Mouse (Mus musculus): ENCODE results near the gene Pus3. TPM values are rescaled to one million over a fixed set of nuclear protein-coding genes. Genes with fewer than 3 reads are reported as not detected.

The Pus3 gene
- polyA plus RNA-seq (2012; ENCODE audit: insufficient read depth, insufficient read length, low replicate concordance, missing spikeins) = not detected in 2 replicates

GRCm38 (mm10) chr9:35558257-35559008, at the start of gene Pus3, which contains the start of gene Ddx25:
Gene Pus3 (plus strand): TSS chr9:35558595.
Gene Ddx25 (minus strand): TSS chr9:35558528.
- H3K4me3 ChIP-seq (ENCODE audit: insufficient read depth, low read depth, low read length) = peak within 1 kb of the TSS; percentile 93
- TF ChIP-seq CTCF (IDR thresholded peaks at IDR 0.05; ENCODE audit: insufficient read depth, low read depth, low read length) (no peak), POLR2A (IDR thresholded peaks at IDR 0.05; ENCODE audit: insufficient read depth, low read depth, low read length) (peak; percentile 74)
- no peaks in the 10 kb centered on the region for H3K4me1 ChIP-seq (ENCODE audit: control insufficient read depth, insufficient read depth, low read length)
- WGBS = under 1% methylated on average over 58 of the region's 59 CpGs
- H3K27ac ChIP-seq (ENCODE audit: insufficient read depth, low read depth, low read length) = peak within 1 kb of the TSS; percentile 47; the same call in 1 of the 2 replicates

- no peaks in the 10 kb centered on the region for H3K4me1 ChIP-seq (ENCODE audit: control insufficient read depth, insufficient read depth, low read length)
- WGBS = 82% methylated on average over 4 of the region's 4 CpGs
- no peak overlapping the region for H3K4me3 ChIP-seq (ENCODE audit: insufficient read depth, low read depth, low read length)
- TF ChIP-seq CTCF (IDR thresholded peaks at IDR 0.05; ENCODE audit: insufficient read depth, low read depth, low read length) (no peak), POLR2A (IDR thresholded peaks at IDR 0.05; ENCODE audit: insufficient read depth, low read depth, low read length) (no peak)
- H3K27ac ChIP-seq (ENCODE audit: insufficient read depth, low read depth, low read length) = no peak overlapping the region
These were observed 44.5 kb upstream of the Pus3 start for GRCm38 (mm10) chr9:35513900-35514299.

- no peaks in the 10 kb centered on the region for H3K4me1 ChIP-seq (ENCODE audit: control insufficient read depth, insufficient read depth, low read length)
- H3K27ac ChIP-seq (ENCODE audit: insufficient read depth, low read depth, low read length) = no peak overlapping the region
- no peak overlapping the region for H3K4me3 ChIP-seq (ENCODE audit: insufficient read depth, low read depth, low read length)
- TF ChIP-seq POLR2A (IDR thresholded peaks at IDR 0.05; ENCODE audit: insufficient read depth, low read depth, low read length) (no peak), CTCF (IDR thresholded peaks at IDR 0.05; ENCODE audit: insufficient read depth, low read depth, low read length) (no peak)
- 91% methylated on average over 5 of the region's 5 CpGs for WGBS
These were observed 42.2 kb upstream of the Pus3 start for GRCm38 (mm10) chr9:35516182-35516581.

- TF ChIP-seq CTCF (IDR thresholded peaks at IDR 0.05; ENCODE audit: insufficient read depth, low read depth, low read length) (no peak), POLR2A (IDR thresholded peaks at IDR 0.05; ENCODE audit: insufficient read depth, low read depth, low read length) (no peak)
- Histone ChIP-seq H3K4me1 (ENCODE audit: control insufficient read depth, insufficient read depth, low read length) (no peaks in the 10 kb centered on the region), H3K27ac (ENCODE audit: insufficient read depth, low read depth, low read length) (no peak overlapping the region), H3K4me3 (ENCODE audit: insufficient read depth, low read depth, low read length) (no peak overlapping the region)
- 94% methylated on average over 16 of the region's 16 CpGs for WGBS
These were observed 41.7 kb upstream of the Pus3 start for GRCm38 (mm10) chr9:35516711-35517110.

- WGBS = 93% methylated on average over 3 of the region's 3 CpGs
- Histone ChIP-seq H3K27ac (ENCODE audit: insufficient read depth, low read depth, low read length) (no peak within 1 kb of the TSS), H3K4me1 (ENCODE audit: control insufficient read depth, insufficient read depth, low read length) (no peaks in the 10 kb centered on the region), H3K4me3 (ENCODE audit: insufficient read depth, low read depth, low read length) (no peak within 1 kb of the TSS)
- no peak for TF ChIP-seq CTCF (IDR thresholded peaks at IDR 0.05; ENCODE audit: insufficient read depth, low read depth, low read length)
- TF ChIP-seq POLR2A (IDR thresholded peaks at IDR 0.05; ENCODE audit: insufficient read depth, low read depth, low read length) = no peak
These were observed 40.2 kb upstream of the Pus3 start, which contains the start of gene Gm1113 for GRCm38 (mm10) chr9:35518169-35518568. Gene Gm1113 (minus strand): TSS chr9:35518269.

- H3K4me1 ChIP-seq (ENCODE audit: control insufficient read depth, insufficient read depth, low read length) = peaks cover 8% of the 10 kb centered on the region
- 93% methylated on average over 6 of the region's 6 CpGs for WGBS
- no peak overlapping the region for H3K4me3 ChIP-seq (ENCODE audit: insufficient read depth, low read depth, low read length)
- no peak overlapping the region for H3K27ac ChIP-seq (ENCODE audit: insufficient read depth, low read depth, low read length)
- TF ChIP-seq POLR2A (IDR thresholded peaks at IDR 0.05; ENCODE audit: insufficient read depth, low read depth, low read length) (no peak), CTCF (IDR thresholded peaks at IDR 0.05; ENCODE audit: insufficient read depth, low read depth, low read length) (no peak)
These were observed 37.6 kb upstream of the Pus3 start for GRCm38 (mm10) chr9:35520631-35521348.

- no peak overlapping the region for H3K4me3 ChIP-seq (ENCODE audit: insufficient read depth, low read depth, low read length)
- WGBS = 82% methylated on average over 2 of the region's 2 CpGs
- TF ChIP-seq POLR2A (IDR thresholded peaks at IDR 0.05; ENCODE audit: insufficient read depth, low read depth, low read length) (no peak), CTCF (IDR thresholded peaks at IDR 0.05; ENCODE audit: insufficient read depth, low read depth, low read length) (no peak)
- peaks cover 8% of the 10 kb centered on the region for H3K4me1 ChIP-seq (ENCODE audit: control insufficient read depth, insufficient read depth, low read length)
- no peak overlapping the region for H3K27ac ChIP-seq (ENCODE audit: insufficient read depth, low read depth, low read length)
These were observed 36.2 kb upstream of the Pus3 start for GRCm38 (mm10) chr9:35522241-35522640.

GRCm38 (mm10) chr9:35522821-35523515, 35.4 kb upstream of the Pus3 start:
- Histone ChIP-seq H3K27ac (ENCODE audit: insufficient read depth, low read depth, low read length) (no peak overlapping the region), H3K4me1 (ENCODE audit: control insufficient read depth, insufficient read depth, low read length) (peaks cover 8% of the 10 kb centered on the region), H3K4me3 (ENCODE audit: insufficient read depth, low read depth, low read length) (no peak overlapping the region)
- TF ChIP-seq CTCF (IDR thresholded peaks at IDR 0.05; ENCODE audit: insufficient read depth, low read depth, low read length) (no peak), POLR2A (IDR thresholded peaks at IDR 0.05; ENCODE audit: insufficient read depth, low read depth, low read length) (no peak)
- 82% methylated on average over 1 of the region's 1 CpGs for WGBS
